Mouse (Mus musculus) 3T3-L1 (cell line): Measurements from ENCODE around the gene Rmdn3.
A peak's percentile ranks its signal among the peaks of the same experiment; 100 is the strongest.

Experiments
- DNase-seq: peaks from one replicate; pipeline ENCODE4 v3.0.0-alpha.2; 2015; ENCODE audit warnings: low read depth, low spot score

Rmdn3 gene

GRCm38 (mm10) chr2:119101552-119101951, 55.3 kb downstream of the Rmdn3 start:
- DNase-seq = peak; percentile 69
